Mouse (Mus musculus): Measurements from ENCODE around the gene Fpr2. TPM values are rescaled to one million over a fixed set of nuclear protein-coding genes. Genes with fewer than 3 reads are reported as not detected.

The Fpr2 gene
- polyA plus RNA-seq, 1 experiment from 2014 or later, result not detected

- 84% methylated on average over 1 of the region's 1 CpGs for WGBS
- Histone ChIP-seq H3K27me3 (replicated peaks; ENCODE audit: control insufficient read depth, insufficient read depth, low read length) (no peaks in the 10 kb centered on the region), H3K4me2 (replicated peaks; ENCODE audit: low read depth) (no peak overlapping the region), H3K9ac (ENCODE audit: low read depth, low read length) (no peak overlapping the region), H3K9me3 (ENCODE audit: control insufficient read depth) (no peaks in the 10 kb centered on the region), H3K4me3 (ENCODE audit: low read depth, low read length) (no peak overlapping the region), H3K27ac (ENCODE audit: low read depth, low read length) (no peak overlapping the region), H3K4me1 (replicated peaks; ENCODE audit: control insufficient read depth, insufficient read depth, low read length) (no peaks in the 10 kb centered on the region), H3K36me3 (ENCODE audit: control insufficient read depth, insufficient read depth) (no peaks in the 10 kb centered on the region)
- no peak for TF ChIP-seq CTCF (IDR thresholded peaks at IDR 0.05; ENCODE audit: low read depth)
- no peak for ATAC-seq
Measured at GRCm38 (mm10) chr17:17879347-17879746, 8.3 kb upstream of the Fpr2 start.

DNA sequence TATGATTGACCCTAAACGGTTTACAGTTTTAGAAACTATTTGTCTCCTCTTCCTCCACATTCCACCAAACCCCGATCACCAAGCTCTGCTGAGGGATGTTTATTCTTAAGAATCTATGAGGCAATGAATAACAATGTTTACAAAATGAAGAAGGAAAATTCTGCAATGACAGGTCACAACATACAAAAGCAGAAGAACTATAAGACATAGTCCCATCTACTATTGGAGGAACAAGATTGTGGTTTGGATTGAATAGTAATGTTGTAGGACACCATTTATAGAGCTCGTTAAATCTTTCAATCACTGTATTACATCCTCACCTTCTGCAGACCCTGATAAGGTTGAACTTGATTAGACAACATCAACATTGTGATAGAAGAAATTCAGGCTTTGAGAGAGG is 5.0 kb upstream of the Fpr2 start:
- no peak for TF ChIP-seq CTCF (IDR thresholded peaks at IDR 0.05; ENCODE audit: low read depth)
- H3K4me1 ChIP-seq (replicated peaks; ENCODE audit: control insufficient read depth, insufficient read depth, low read length), result no peaks in the 10 kb centered on the region
- H3K27me3 ChIP-seq (replicated peaks; ENCODE audit: control insufficient read depth, insufficient read depth, low read length), result no peaks in the 10 kb centered on the region
- H3K36me3 ChIP-seq (ENCODE audit: control insufficient read depth, insufficient read depth), result no peaks in the 10 kb centered on the region
- no peak overlapping the region for H3K27ac ChIP-seq (ENCODE audit: low read depth, low read length)
- H3K9ac ChIP-seq (ENCODE audit: low read depth, low read length), result no peak overlapping the region
- no peak overlapping the region for H3K4me2 ChIP-seq (replicated peaks; ENCODE audit: low read depth)
- no peak for ATAC-seq
- 72% methylated on average over 3 of the region's 3 CpGs for WGBS
- no peak overlapping the region for H3K4me3 ChIP-seq (ENCODE audit: low read depth, low read length)
- H3K9me3 ChIP-seq (ENCODE audit: control insufficient read depth), result no peaks in the 10 kb centered on the region

- no peak within 1 kb of the TSS for H3K9ac ChIP-seq (ENCODE audit: low read depth, low read length)
- no peaks in the 10 kb centered on the region for H3K4me1 ChIP-seq (replicated peaks; ENCODE audit: control insufficient read depth, insufficient read depth, low read length)
- no peak for TF ChIP-seq CTCF (IDR thresholded peaks at IDR 0.05; ENCODE audit: low read depth)
- WGBS, result 71% methylated on average over 1 of the region's 1 CpGs
- no peak within 1 kb of the TSS for H3K27ac ChIP-seq (ENCODE audit: low read depth, low read length)
- no peaks in the 10 kb centered on the region for H3K27me3 ChIP-seq (replicated peaks; ENCODE audit: control insufficient read depth, insufficient read depth, low read length)
- H3K36me3 ChIP-seq (ENCODE audit: control insufficient read depth, insufficient read depth), result no peaks in the 10 kb centered on the region
- H3K4me3 ChIP-seq (ENCODE audit: low read depth, low read length), result no peak within 1 kb of the TSS
- no peak within 1 kb of the TSS for H3K4me2 ChIP-seq (replicated peaks; ENCODE audit: low read depth)
- no peak for ATAC-seq
- no peaks in the 10 kb centered on the region for H3K9me3 ChIP-seq (ENCODE audit: control insufficient read depth)
Measured at GRCm38 (mm10) chr17:17883840-17884239, 3.8 kb upstream of the Fpr2 start, which contains the start of gene Fpr1. TSS of gene Fpr1 (minus strand) at chr17:17883940.

DNA sequence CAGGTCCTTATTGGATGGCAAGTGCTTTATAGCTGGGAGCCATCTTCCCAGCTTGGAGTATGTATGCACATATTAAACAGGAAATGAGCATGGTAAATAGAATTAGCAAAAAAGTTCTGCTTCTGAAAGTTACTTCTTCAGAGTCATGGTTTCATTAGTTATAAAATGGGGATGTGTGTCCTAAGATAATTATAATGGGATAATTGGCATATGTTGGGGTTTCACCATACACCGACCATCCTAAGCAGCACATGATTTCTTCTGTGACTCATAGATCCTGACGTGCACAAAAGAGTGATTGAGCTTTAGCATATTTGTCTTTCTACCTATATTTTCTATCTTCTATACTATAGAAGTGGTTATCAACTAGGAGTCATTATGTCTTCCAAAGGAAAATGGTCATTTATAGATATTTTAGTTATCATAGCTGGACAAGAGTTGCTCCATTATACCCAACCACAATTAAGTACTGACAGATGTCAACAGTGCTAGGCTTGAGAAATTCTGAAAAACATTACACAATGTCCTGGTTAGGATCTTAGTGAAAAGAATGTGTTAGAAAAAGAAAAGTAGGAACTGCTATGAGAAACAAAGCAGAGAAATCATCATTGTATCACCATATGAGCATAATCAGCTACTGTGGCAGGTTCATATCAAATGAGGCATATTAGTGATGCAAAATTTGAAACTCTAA is 2.3 kb downstream of the Fpr2 start:
- H3K4me2 ChIP-seq (replicated peaks; ENCODE audit: low read depth), result no peak overlapping the region
- TF ChIP-seq CTCF (IDR thresholded peaks at IDR 0.05; ENCODE audit: low read depth), result no peak
- H3K4me1 ChIP-seq (replicated peaks; ENCODE audit: control insufficient read depth, insufficient read depth, low read length), result no peaks in the 10 kb centered on the region
- H3K4me3 ChIP-seq (ENCODE audit: low read depth, low read length), result no peak overlapping the region
- 79% methylated on average over 2 of the region's 2 CpGs for WGBS
- no peak overlapping the region for H3K9ac ChIP-seq (ENCODE audit: low read depth, low read length)
- no peaks in the 10 kb centered on the region for H3K36me3 ChIP-seq (ENCODE audit: control insufficient read depth, insufficient read depth)
- H3K27ac ChIP-seq (ENCODE audit: low read depth, low read length), result no peak overlapping the region
- no peaks in the 10 kb centered on the region for H3K9me3 ChIP-seq (ENCODE audit: control insufficient read depth)
- no peak for ATAC-seq
- no peaks in the 10 kb centered on the region for H3K27me3 ChIP-seq (replicated peaks; ENCODE audit: control insufficient read depth, insufficient read depth, low read length)

DNA sequence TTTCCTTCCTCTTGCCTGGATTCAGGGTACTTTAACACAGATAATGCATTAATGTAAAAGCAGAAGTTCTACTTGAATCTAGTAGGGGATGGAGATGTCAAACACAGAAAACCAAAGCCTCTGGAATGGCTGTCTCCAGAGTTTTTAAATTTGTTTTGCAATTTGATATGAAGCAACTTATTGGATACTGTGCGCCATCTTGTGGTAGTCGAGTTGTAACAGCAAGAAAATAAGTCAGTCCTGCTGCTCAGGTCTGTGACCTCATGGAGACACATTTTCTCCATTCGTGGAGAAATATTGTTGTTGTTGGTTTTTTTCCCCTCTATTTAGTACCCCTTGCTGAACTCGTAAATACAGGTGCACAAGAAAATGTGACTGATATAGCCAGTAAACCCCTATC is 8.4 kb downstream of the Fpr2 start:
- Histone ChIP-seq H3K4me2 (replicated peaks; ENCODE audit: low read depth) (no peak overlapping the region), H3K4me3 (ENCODE audit: low read depth, low read length) (no peak overlapping the region), H3K9me3 (ENCODE audit: control insufficient read depth) (no peaks in the 10 kb centered on the region), H3K4me1 (replicated peaks; ENCODE audit: control insufficient read depth, insufficient read depth, low read length) (no peaks in the 10 kb centered on the region), H3K9ac (ENCODE audit: low read depth, low read length) (no peak overlapping the region), H3K27ac (ENCODE audit: low read depth, low read length) (no peak overlapping the region), H3K36me3 (ENCODE audit: control insufficient read depth, insufficient read depth) (no peaks in the 10 kb centered on the region), H3K27me3 (replicated peaks; ENCODE audit: control insufficient read depth, insufficient read depth, low read length) (no peaks in the 10 kb centered on the region)
- TF ChIP-seq CTCF (IDR thresholded peaks at IDR 0.05; ENCODE audit: low read depth), result peak; percentile 82
- WGBS, result 3% methylated on average over 4 of the region's 4 CpGs
- no peak for ATAC-seq

DNA sequence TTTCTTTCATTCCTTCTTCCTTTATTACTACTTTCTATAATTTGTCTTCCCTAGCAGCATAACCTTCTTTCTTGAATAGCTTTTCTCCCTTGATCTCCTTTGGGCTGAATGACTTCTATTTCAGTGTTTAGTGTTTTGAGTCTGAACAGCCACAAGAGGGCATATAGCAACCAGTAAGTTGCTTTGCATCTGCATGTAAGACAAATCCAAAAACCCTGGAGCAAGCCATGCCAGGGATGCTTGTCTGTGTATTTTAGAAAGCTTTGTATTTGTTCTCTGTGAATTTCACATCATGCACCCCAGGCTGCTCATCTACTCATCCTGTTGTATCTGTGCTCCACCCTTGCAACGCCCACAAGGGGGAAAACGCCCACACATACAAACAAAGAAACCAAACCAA is 11.6 kb downstream of the Fpr2 start:
- Histone ChIP-seq H3K9ac (ENCODE audit: low read depth, low read length) (no peak overlapping the region), H3K9me3 (ENCODE audit: control insufficient read depth) (no peaks in the 10 kb centered on the region), H3K27ac (ENCODE audit: low read depth, low read length) (no peak overlapping the region), H3K4me2 (replicated peaks; ENCODE audit: low read depth) (no peak overlapping the region), H3K27me3 (replicated peaks; ENCODE audit: control insufficient read depth, insufficient read depth, low read length) (no peaks in the 10 kb centered on the region), H3K4me1 (replicated peaks; ENCODE audit: control insufficient read depth, insufficient read depth, low read length) (no peaks in the 10 kb centered on the region), H3K4me3 (ENCODE audit: low read depth, low read length) (no peak overlapping the region), H3K36me3 (ENCODE audit: control insufficient read depth, insufficient read depth) (no peaks in the 10 kb centered on the region)
- 83% methylated on average over 2 of the region's 2 CpGs for WGBS
- ATAC-seq, result no peak
- peak; percentile 63 for TF ChIP-seq CTCF (IDR thresholded peaks at IDR 0.05; ENCODE audit: low read depth)

All from intestine, postnatal 0 days (tissue).